Mouse (Mus musculus) left cerebral cortex, postnatal 4 days (tissue): ENCODE results near the gene Clic4. TPM values are rescaled to one million over a fixed set of nuclear protein-coding genes. Genes with fewer than 3 reads are reported as not detected.

Experiments used
- DNase-seq: peaks from one replicate; pipeline ENCODE4 v3.0.0-alpha.2; 2022
- intact Hi-C: fragments of 180-260 bp; cut with DNase I; formaldehyde crosslinking; loops from one replicate; pipeline ENCODE4 v1.15.1; 2025
- total RNA-seq, 2 experiments: library from RNA; stranded (reverse); gene quantifications; 2 replicates each; pipeline ENCODE4 v1.2.3; 2021

Clic4 gene
- total RNA-seq, 2 experiments from 2014 or later: 27.6 to 27.8 TPM

GRCm38 (mm10) chr4:135267521-135267920 is 5.1 kb downstream of the Clic4 start:
- intact Hi-C loops: no loop called here
- no peak for DNase-seq

- DNase-seq: no peak
- intact Hi-C loops: no loop called here
These were observed 5.6 kb downstream of the Clic4 start for GRCm38 (mm10) chr4:135266987-135267386.

- DNase-seq: no peak
- intact Hi-C loops: no loop called here
These were observed 12.2 kb downstream of the Clic4 start for GRCm38 (mm10) chr4:135260434-135260833.

- intact Hi-C loops: no loop called here
- peak; percentile 27 for DNase-seq
These were observed 14.1 kb downstream of the Clic4 start for GRCm38 (mm10) chr4:135258521-135258920.

GRCm38 (mm10) chr4:135257881-135258476 is 14.6 kb downstream of the Clic4 start:
- no peak for DNase-seq
- intact Hi-C loops: no loop called here

- intact Hi-C loops: no loop called here
- no peak for DNase-seq
These were observed 15.8 kb downstream of the Clic4 start for GRCm38 (mm10) chr4:135256536-135257450.

GRCm38 (mm10) chr4:135254770-135255169 is 17.8 kb downstream of the Clic4 start:
- intact Hi-C loops: no loop called here
- no peak for DNase-seq

- intact Hi-C loops: no loop called here
- no peak for DNase-seq
These were observed 18.3 kb downstream of the Clic4 start for GRCm38 (mm10) chr4:135254321-135254720.

- intact Hi-C loops: no loop called here
- DNase-seq: no peak
These were observed 19.2 kb downstream of the Clic4 start for GRCm38 (mm10) chr4:135253239-135254039.

GRCm38 (mm10) chr4:135251801-135252200 is 20.8 kb downstream of the Clic4 start:
- DNase-seq: no peak
- intact Hi-C loops: no loop called here

GRCm38 (mm10) chr4:135248250-135249018 is 24.2 kb downstream of the Clic4 start:
- no peak for DNase-seq
- intact Hi-C loops: no loop called here

GRCm38 (mm10) chr4:135246866-135247756 is 25.5 kb downstream of the Clic4 start:
- no peak for DNase-seq
- intact Hi-C loops: no loop called here

GRCm38 (mm10) chr4:135246444-135246843 is 26.2 kb downstream of the Clic4 start:
- intact Hi-C loops: no loop called here
- no peak for DNase-seq

- no peak for DNase-seq
- intact Hi-C loops: no loop called here
These were observed 26.8 kb downstream of the Clic4 start for GRCm38 (mm10) chr4:135245841-135246240.

GRCm38 (mm10) chr4:135244335-135244734 is 28.3 kb downstream of the Clic4 start:
- DNase-seq: peak; percentile 29
- intact Hi-C loops: no loop called here

GRCm38 (mm10) chr4:135242913-135243541 is 29.6 kb downstream of the Clic4 start:
- DNase-seq: no peak
- intact Hi-C loops: no loop called here

- intact Hi-C loops: no loop called here
- no peak for DNase-seq
These were observed 30.2 kb downstream of the Clic4 start for GRCm38 (mm10) chr4:135242383-135242782.

GRCm38 (mm10) chr4:135241669-135242068 is 30.9 kb downstream of the Clic4 start:
- intact Hi-C loops: no loop called here

GRCm38 (mm10) chr4:135241106-135241505 is 31.5 kb downstream of the Clic4 start:
- intact Hi-C loops: no loop called here

More at GRCm38 (mm10) chr4:135241669-135242068, 30.9 kb downstream of the Clic4 start:
- DNase-seq: no peak

More at GRCm38 (mm10) chr4:135241106-135241505, 31.5 kb downstream of the Clic4 start:
- DNase-seq: no peak
